Mouse (Mus musculus): Measurements from ENCODE around the gene Serpine1.

Serpine1 gene

GRCm38 (mm10) chr5:137015913-137016312, 56.2 kb downstream of the Serpine1 start:
- DNase-seq (ENCODE audit: low spot score in 2 of 2), result no peak

- no peak for DNase-seq (ENCODE audit: low spot score in 2 of 2)
Measured at GRCm38 (mm10) chr5:137012401-137012950, 59.6 kb downstream of the Serpine1 start.

Data from natural killer cell, adult 2 months (primary cell).